Mouse (Mus musculus): ENCODE data around the gene Srm. TPM values are rescaled to one million over a fixed set of nuclear protein-coding genes. Genes with fewer than 3 reads are reported as not detected.

Srm gene
- polyA plus RNA-seq, 1 experiment: 282 TPM

DNA sequence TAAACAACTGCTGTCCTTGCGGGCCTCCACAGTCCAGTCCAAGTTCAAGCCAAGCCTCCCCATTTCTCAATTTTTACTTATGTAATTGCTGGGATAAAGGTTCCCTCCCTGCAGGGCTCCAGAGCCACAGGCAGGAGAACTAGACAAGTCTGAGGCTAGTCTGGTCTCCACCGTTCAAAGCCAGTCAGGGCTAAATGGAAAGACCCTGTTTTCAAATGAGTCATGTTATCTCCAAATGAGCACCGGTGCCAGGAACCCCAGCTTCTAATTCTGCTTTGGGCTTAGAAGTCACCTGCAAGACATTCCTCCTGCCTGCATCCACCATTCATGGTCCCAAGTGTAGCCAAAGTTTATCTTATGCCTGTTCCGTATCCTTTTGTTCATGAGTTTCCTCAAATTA is 10.6 kb downstream of the Srm start:
- Histone ChIP-seq H3K4me3 (ENCODE audit: insufficient read depth, poor library complexity, severe bottlenecking) (no peak overlapping the region), H3K79me3 (ENCODE audit: low read depth) (no peaks in the 10 kb centered on the region), H3K27me3 (ENCODE audit: control insufficient read depth, insufficient read depth, insufficient read length) (no peaks in the 10 kb centered on the region), H3K79me2 (ENCODE audit: control insufficient read depth, insufficient read depth) (no peaks in the 10 kb centered on the region), H3K36me3 (ENCODE audit: control insufficient read depth, insufficient read depth) (peaks cover 20% of the 10 kb centered on the region), H3ac (ENCODE audit: control insufficient read depth, insufficient read length, low read depth) (no peak overlapping the region)
- TF ChIP-seq USF1 (IDR thresholded peaks at IDR 0.05; ENCODE audit: low read depth) (no peak), FOSL1 (IDR thresholded peaks at IDR 0.05; ENCODE audit: insufficient read depth, low read length, poor library complexity, severe bottlenecking) (no peak), MAX (IDR thresholded peaks at IDR 0.05) (no peak), MYOD1 (IDR thresholded peaks at IDR 0.05; ENCODE audit: control insufficient read depth, insufficient read length, low read depth) (no peak), CTCF (IDR thresholded peaks at IDR 0.05; ENCODE audit: control insufficient read depth, insufficient read depth, insufficient read length) (no peak), MYOG (IDR thresholded peaks at IDR 0.05; ENCODE audit: control insufficient read depth, extremely low read depth, insufficient read length) (no peak), CEBPB (IDR thresholded peaks at IDR 0.05; ENCODE audit: low read depth) (no peak)

DNA sequence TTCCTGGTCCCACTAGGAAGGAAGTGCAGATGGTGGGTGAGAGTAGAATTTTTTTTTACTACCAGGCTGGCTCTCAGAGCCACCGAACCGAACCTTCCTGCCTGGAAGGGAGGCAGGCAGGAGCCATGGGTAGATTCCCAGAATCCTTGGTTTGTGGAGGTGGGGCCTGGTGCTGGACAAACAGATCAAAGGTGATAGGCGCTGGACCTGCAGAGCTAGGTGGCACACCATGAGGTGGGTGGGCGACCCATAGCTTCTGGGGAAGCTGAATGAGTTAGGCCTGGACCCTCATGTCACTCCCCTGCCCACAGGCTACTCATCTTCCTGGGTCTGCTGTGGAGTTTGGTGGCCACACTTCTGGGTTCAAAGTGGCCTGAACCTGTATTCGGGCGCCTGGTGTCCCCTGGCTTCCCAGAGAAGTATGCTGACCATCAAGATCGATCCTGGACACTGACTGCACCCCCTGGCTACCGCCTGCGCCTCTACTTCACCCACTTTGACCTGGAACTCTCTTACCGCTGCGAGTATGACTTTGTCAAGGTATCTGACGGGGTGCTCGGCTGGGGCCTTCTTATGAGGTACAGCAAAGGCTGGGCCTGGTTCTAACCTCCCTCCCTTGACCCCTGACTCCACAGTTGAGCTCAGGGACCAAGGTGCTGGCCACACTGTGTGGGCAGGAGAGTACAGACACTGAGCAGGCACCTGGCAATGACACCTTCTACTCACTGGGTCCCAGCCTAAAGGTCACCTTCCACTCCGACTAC is 11.2 kb downstream of the Srm start, which contains the start of gene Masp2:
TSS of gene Masp2 (plus strand) at position 198 of the 764 bp plus-strand sequence.
- Histone ChIP-seq H3K36me3 (ENCODE audit: control insufficient read depth, insufficient read depth) (peaks cover 16% of the 10 kb centered on the region), H3K27me3 (ENCODE audit: control insufficient read depth, insufficient read depth, insufficient read length) (no peaks in the 10 kb centered on the region), H3K4me3 (ENCODE audit: insufficient read depth, poor library complexity, severe bottlenecking) (no peak within 1 kb of the TSS), H3K79me2 (ENCODE audit: control insufficient read depth, insufficient read depth) (no peaks in the 10 kb centered on the region), H3K79me3 (ENCODE audit: low read depth) (no peaks in the 10 kb centered on the region), H3ac (ENCODE audit: control insufficient read depth, insufficient read length, low read depth) (no peak within 1 kb of the TSS)
- TF ChIP-seq CTCF (IDR thresholded peaks at IDR 0.05; ENCODE audit: control insufficient read depth, insufficient read depth, insufficient read length): no peak
- TF ChIP-seq MAX (IDR thresholded peaks at IDR 0.05): no peak
- TF ChIP-seq FOSL1 (IDR thresholded peaks at IDR 0.05; ENCODE audit: insufficient read depth, low read length, poor library complexity, severe bottlenecking): no peak
- TF ChIP-seq USF1 (IDR thresholded peaks at IDR 0.05; ENCODE audit: low read depth): no peak
- no peak for TF ChIP-seq CEBPB (IDR thresholded peaks at IDR 0.05; ENCODE audit: low read depth)
- TF ChIP-seq MYOG (IDR thresholded peaks at IDR 0.05; ENCODE audit: control insufficient read depth, extremely low read depth, insufficient read length): no peak
- no peak for TF ChIP-seq MYOD1 (IDR thresholded peaks at IDR 0.05; ENCODE audit: control insufficient read depth, insufficient read length, low read depth)

GRCm38 (mm10) chr4:148603376-148604139 is 12.3 kb downstream of the Srm start:
- no peaks in the 10 kb centered on the region for H3K79me2 ChIP-seq (ENCODE audit: control insufficient read depth, insufficient read depth)
- H3K27me3 ChIP-seq (ENCODE audit: control insufficient read depth, insufficient read depth, insufficient read length): no peaks in the 10 kb centered on the region
- H3K36me3 ChIP-seq (ENCODE audit: control insufficient read depth, insufficient read depth): peaks cover 6% of the 10 kb centered on the region
- no peak overlapping the region for H3K4me3 ChIP-seq (ENCODE audit: insufficient read depth, poor library complexity, severe bottlenecking)
- H3K79me3 ChIP-seq (ENCODE audit: low read depth): no peaks in the 10 kb centered on the region
- TF ChIP-seq MYOD1 (IDR thresholded peaks at IDR 0.05; ENCODE audit: control insufficient read depth, insufficient read length, low read depth) (no peak), CEBPB (IDR thresholded peaks at IDR 0.05; ENCODE audit: low read depth) (no peak), FOSL1 (IDR thresholded peaks at IDR 0.05; ENCODE audit: insufficient read depth, low read length, poor library complexity, severe bottlenecking) (no peak), USF1 (IDR thresholded peaks at IDR 0.05; ENCODE audit: low read depth) (no peak), MYOG (IDR thresholded peaks at IDR 0.05; ENCODE audit: control insufficient read depth, extremely low read depth, insufficient read length) (no peak), CTCF (IDR thresholded peaks at IDR 0.05; ENCODE audit: control insufficient read depth, insufficient read depth, insufficient read length) (no peak), MAX (IDR thresholded peaks at IDR 0.05) (no peak)
- H3ac ChIP-seq (ENCODE audit: control insufficient read depth, insufficient read length, low read depth): no peak overlapping the region

- no peak overlapping the region for H3K4me3 ChIP-seq (ENCODE audit: insufficient read depth, poor library complexity, severe bottlenecking)
- H3K36me3 ChIP-seq (ENCODE audit: control insufficient read depth, insufficient read depth): peaks cover 3% of the 10 kb centered on the region
- no peak overlapping the region for H3ac ChIP-seq (ENCODE audit: control insufficient read depth, insufficient read length, low read depth)
- TF ChIP-seq MYOD1 (IDR thresholded peaks at IDR 0.05; ENCODE audit: control insufficient read depth, insufficient read length, low read depth) (no peak), MYOG (IDR thresholded peaks at IDR 0.05; ENCODE audit: control insufficient read depth, extremely low read depth, insufficient read length) (no peak), FOSL1 (IDR thresholded peaks at IDR 0.05; ENCODE audit: insufficient read depth, low read length, poor library complexity, severe bottlenecking) (no peak), USF1 (IDR thresholded peaks at IDR 0.05; ENCODE audit: low read depth) (no peak), CEBPB (IDR thresholded peaks at IDR 0.05; ENCODE audit: low read depth) (no peak), MAX (IDR thresholded peaks at IDR 0.05) (no peak), CTCF (IDR thresholded peaks at IDR 0.05; ENCODE audit: control insufficient read depth, insufficient read depth, insufficient read length) (no peak)
- H3K27me3 ChIP-seq (ENCODE audit: control insufficient read depth, insufficient read depth, insufficient read length): no peaks in the 10 kb centered on the region
- H3K79me2 ChIP-seq (ENCODE audit: control insufficient read depth, insufficient read depth): no peaks in the 10 kb centered on the region
- no peaks in the 10 kb centered on the region for H3K79me3 ChIP-seq (ENCODE audit: low read depth)
These were observed 12.8 kb downstream of the Srm start for GRCm38 (mm10) chr4:148604141-148604540.

DNA sequence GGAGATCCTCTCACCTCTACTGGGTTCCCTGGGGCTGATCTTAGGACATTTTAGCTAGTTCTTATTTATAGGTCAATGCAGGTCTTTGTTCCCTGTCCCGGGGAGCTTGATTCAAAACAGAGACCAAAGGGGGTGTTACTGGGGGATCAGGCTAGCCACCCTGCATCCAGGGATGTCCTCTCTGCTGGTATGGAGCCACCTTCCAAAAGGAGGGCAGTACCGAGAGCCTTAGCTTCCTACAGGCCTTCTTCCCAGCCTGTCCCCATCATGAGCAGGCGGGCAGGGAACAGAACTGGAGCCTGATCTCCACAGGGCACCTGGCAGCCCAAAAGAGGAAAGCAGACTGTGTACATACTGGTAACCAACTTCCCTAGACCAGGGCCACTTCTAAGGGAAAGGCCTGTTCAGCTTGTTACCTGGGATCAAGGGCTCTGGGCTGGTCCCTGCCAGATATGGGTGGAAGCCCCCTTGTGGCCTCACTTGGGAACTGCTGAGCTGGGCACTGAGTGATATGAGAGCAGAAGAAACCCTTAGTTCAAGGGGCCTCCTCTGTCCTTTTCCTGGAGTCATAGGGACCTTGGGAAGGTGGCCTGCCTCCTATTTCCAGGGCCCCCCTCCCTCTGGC is 13.3 kb downstream of the Srm start:
- H3K4me3 ChIP-seq (ENCODE audit: insufficient read depth, poor library complexity, severe bottlenecking): no peak overlapping the region
- H3K79me3 ChIP-seq (ENCODE audit: low read depth): no peaks in the 10 kb centered on the region
- H3K36me3 ChIP-seq (ENCODE audit: control insufficient read depth, insufficient read depth): peaks cover 2% of the 10 kb centered on the region
- H3ac ChIP-seq (ENCODE audit: control insufficient read depth, insufficient read length, low read depth): no peak overlapping the region
- no peaks in the 10 kb centered on the region for H3K79me2 ChIP-seq (ENCODE audit: control insufficient read depth, insufficient read depth)
- TF ChIP-seq MYOD1 (IDR thresholded peaks at IDR 0.05; ENCODE audit: control insufficient read depth, insufficient read length, low read depth): no peak
- TF ChIP-seq CEBPB (IDR thresholded peaks at IDR 0.05; ENCODE audit: low read depth): no peak
- H3K27me3 ChIP-seq (ENCODE audit: control insufficient read depth, insufficient read depth, insufficient read length): no peaks in the 10 kb centered on the region
